8 mouse cellular contexts compared by ENCODE assay signal in genomic region chr10:117393196-117393890, GRCm38 (mm10). TPM values are rescaled to one million over a fixed set of nuclear protein-coding genes. Genes with fewer than 3 reads are reported as not detected.
DNase-seq lines count a peak whose midpoint lies in the region; ATAC-seq and TF ChIP-seq lines count a peak whose summit lies in the region.

No protein-coding gene starts in this region.

- H3K36me3 ChIP-seq in hindbrain, embryonic 14.5 days (replicated peaks; ENCODE audit: control insufficient read depth, insufficient read depth): no peaks in the 10 kb centered on the region
- H3K36me3 ChIP-seq in liver, embryonic 12.5 days: no peaks in the 10 kb centered on the region
- H3K36me3 ChIP-seq in myocyte (ENCODE audit: control insufficient read depth, insufficient read depth): no peaks in the 10 kb centered on the region

- peak overlapping the region; percentile 44; the same call in 1 of the 2 replicates for H3K9ac ChIP-seq in hindbrain, embryonic 14.5 days
- H3K9ac ChIP-seq in liver, embryonic 12.5 days: peak overlapping the region; percentile 58

- H3K27ac ChIP-seq in hindbrain, embryonic 14.5 days: no peak overlapping the region
- H3K27ac ChIP-seq in liver, embryonic 12.5 days: no peak overlapping the region

- DNase-seq in B cell, adult 2 months: peak; percentile 52 to 53
- DNase-seq in Muller cell, postnatal 12 days (ENCODE audit: inconsistent ontology term): peak; percentile 55
- peak; percentile 33 for DNase-seq in fat pad, adult 2 months (ENCODE audit: extremely low read depth, low read depth, low spot score)
- peak; percentile 55 for DNase-seq in hindbrain, embryonic 14.5 days (ENCODE audit: low spot score)
- DNase-seq in ovary, postnatal 10 days (ENCODE audit: low spot score): no peak
- no peak for DNase-seq in cerebellum, postnatal 14 days

- peak overlapping the region; percentile 54 for H3K4me2 ChIP-seq in hindbrain, embryonic 14.5 days (replicated peaks)
- peak overlapping the region; percentile 80 for H3K4me2 ChIP-seq in liver, embryonic 12.5 days
- peak overlapping the region; percentile 77 for H3K4me2 ChIP-seq in myocyte (ENCODE audit: low read depth)

- no peaks in the 10 kb centered on the region for H3K79me2 ChIP-seq in myocyte (ENCODE audit: control insufficient read depth, insufficient read depth)

- H3K9me3 ChIP-seq in hindbrain, embryonic 14.5 days (ENCODE audit: control insufficient read depth, low read length): no peaks in the 10 kb centered on the region
- H3K9me3 ChIP-seq in liver, embryonic 12.5 days (replicated peaks): no peaks in the 10 kb centered on the region

- no peak overlapping the region for H3ac ChIP-seq in myocyte (ENCODE audit: control insufficient read depth, insufficient read length)

- peaks cover 8% of the 10 kb centered on the region; the same call in 1 of the 2 replicates for H3K4me1 ChIP-seq in hindbrain, embryonic 14.5 days (replicated peaks; ENCODE audit: control insufficient read depth, insufficient read depth, low read length)
- H3K4me1 ChIP-seq in liver, embryonic 12.5 days: peaks cover 18% of the 10 kb centered on the region

- TF ChIP-seq POLR2A in myocyte (IDR thresholded peaks at IDR 0.05; ENCODE audit: insufficient read length, low read depth): no peak

- no peaks in the 10 kb centered on the region for H3K27me3 ChIP-seq in hindbrain, embryonic 14.5 days (ENCODE audit: control insufficient read depth, insufficient read depth, low read length)
- peaks cover 10% of the 10 kb centered on the region for H3K27me3 ChIP-seq in liver, embryonic 12.5 days (replicated peaks)
- no peaks in the 10 kb centered on the region for H3K27me3 ChIP-seq in myocyte (ENCODE audit: control insufficient read depth, insufficient read depth, insufficient read length)

- ATAC-seq in hindbrain, embryonic 14.5 days (ENCODE audit: low FRiP score): peak; percentile 43; the same call in 1 of the 2 replicates
- peak; percentile 47 for ATAC-seq in liver, embryonic 12.5 days

- peak overlapping the region; percentile 24 for H3K4me3 ChIP-seq in hindbrain, embryonic 14.5 days (replicated peaks; ENCODE audit: low read length)
- H3K4me3 ChIP-seq in liver, embryonic 12.5 days: peak overlapping the region; percentile 56
- H3K4me3 ChIP-seq in myocyte: peak overlapping the region; percentile 24

- 4% methylated on average over 23 of the region's 27 CpGs for WGBS in hindbrain, embryonic 14.5 days
- 2% methylated on average over 24 of the region's 27 CpGs for WGBS in liver, embryonic 12.5 days (ENCODE audit: insufficient replicate concordance)

TF ChIP-seq in myocyte, 11 proteins besides CTCF, POLR2A, EP300 and RAD21:
- no peak for TF ChIP-seq TCF12 (IDR thresholded peaks at IDR 0.05; ENCODE audit: insufficient read depth, poor library complexity, severe bottlenecking)
TF ChIP-seq in myocyte: peak in this region for 0.

RNA-seq across cellular contexts. Expression of gene Cpsf6, which starts 13.5 kb away (rescaled TPM):
- polyA plus RNA-seq in hindbrain, embryonic 14.5 days (2014; fragmentation: Nextera tagmentation; extraction: Ambion mirVana): 152 and 168 TPM in 2 replicates
- 92.5 and 96.8 TPM in 2 replicates for polyA plus RNA-seq in liver, embryonic 12.5 days (2016; fragmentation: Nextera tagmentation; extraction: Ambion mirVana)
- polyA plus RNA-seq in myocyte (2012; fragmentation: generic; extraction: Trizol): 21.8 TPM

Comparison
In these comparisons a context has a peak if more than half of its experiments do, and no peak if none do; other contexts are left out.
1. DNase-seq: peak in B cell, adult 2 months (2 of 2), Muller cell, postnatal 12 days (single experiment), fat pad, adult 2 months (single experiment) and hindbrain, embryonic 14.5 days (single experiment); none in ovary, postnatal 10 days (single experiment) and cerebellum, postnatal 14 days (0 of 2).
2. Peak in every context shown above with its lines, with median percentiles within 50 percentile points of each other: H3K4me2 ChIP-seq and H3K4me3 ChIP-seq.